Mouse (Mus musculus) G1E-ER4 (cell line): ENCODE measurements around the gene Wdr61. TPM values are rescaled to one million over a fixed set of nuclear protein-coding genes. Genes with fewer than 3 reads are reported as not detected.

ENCODE experiments used
- GATA1 ChIP-seq: IDR thresholded peaks from one replicate; pipeline ENCODE4 v1.8.0; 2012; ENCODE audit warnings: low read length, inconsistent platforms
- polyA plus RNA-seq: library from polyadenylated mRNA; stranded (reverse); fragments of >175 nt; gene quantifications from 2 replicates; pipeline ENCODE4 v1.2.3, GENCODE M21; 2012

The Wdr61 gene
- polyA plus RNA-seq, result 8.2 and 33.6 TPM in 2 replicates

DNA sequence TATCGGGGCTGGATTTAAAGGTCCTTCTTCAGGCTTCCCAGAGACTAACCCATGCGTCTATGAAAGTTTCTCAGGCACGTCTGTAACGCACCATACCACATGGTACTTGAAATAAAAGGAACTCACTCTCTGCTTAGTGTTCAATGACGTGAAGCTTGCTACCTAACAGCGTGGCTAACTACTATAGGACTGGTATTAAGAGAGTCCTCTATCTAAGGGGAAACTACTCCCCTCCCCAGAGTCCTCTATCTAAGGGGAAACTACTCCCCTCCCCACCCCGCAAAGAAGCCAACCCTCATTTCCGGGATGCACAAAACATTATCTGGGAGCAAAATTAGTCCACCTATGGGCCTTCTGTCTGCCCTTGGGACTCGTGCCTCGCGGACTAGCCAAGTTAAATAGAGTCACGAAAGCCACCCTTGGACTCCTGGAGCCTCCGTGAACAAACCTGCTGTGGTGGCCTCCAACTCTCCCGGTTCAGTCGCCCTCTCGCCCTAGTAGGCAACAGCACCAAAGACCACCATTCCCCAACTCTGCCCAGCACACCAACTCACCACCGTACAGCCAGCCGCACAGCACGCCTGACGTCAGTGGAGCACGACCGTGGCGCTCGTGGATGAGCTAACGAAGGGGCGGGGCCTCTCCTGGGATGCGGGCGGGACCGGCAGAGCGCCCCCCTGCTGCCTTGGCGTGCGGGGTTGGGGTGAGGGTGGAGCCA is at the start of gene Wdr61:
TSS of gene Wdr61 (minus strand) at position 599 of the 718 bp plus-strand sequence.
- no peak for TF ChIP-seq GATA1

- TF ChIP-seq GATA1, result no peak
Measured at GRCm38 (mm10) chr9:54784003-54784402, 49.7 kb upstream of the Wdr61 start.

- TF ChIP-seq GATA1, result no peak
Measured at GRCm38 (mm10) chr9:54782504-54782903, 48.2 kb upstream of the Wdr61 start.

DNA sequence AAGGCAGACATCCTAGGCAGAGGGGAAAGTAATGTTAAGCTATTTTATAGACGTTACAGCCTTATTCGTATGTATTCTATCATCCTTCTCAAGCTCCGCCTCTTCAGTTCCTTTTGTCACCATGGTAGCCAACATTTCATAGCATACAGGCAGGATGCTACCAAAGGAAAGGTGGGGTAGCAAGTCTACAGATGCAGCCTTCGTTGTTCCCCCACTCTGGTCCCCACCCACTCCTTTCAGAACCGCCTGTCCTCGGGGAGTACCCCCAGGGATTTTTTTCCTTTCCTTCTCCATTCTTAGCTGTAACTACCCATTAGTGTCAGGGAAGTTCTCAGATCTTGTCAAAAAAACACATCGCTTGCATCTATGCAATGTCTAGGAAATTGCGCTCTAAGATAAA is 45.0 kb upstream of the Wdr61 start:
- no peak for TF ChIP-seq GATA1

- TF ChIP-seq GATA1, result no peak
Measured at GRCm38 (mm10) chr9:54776451-54776982, 42.2 kb upstream of the Wdr61 start.

- TF ChIP-seq GATA1, result no peak
Measured at GRCm38 (mm10) chr9:54770140-54770780, 35.9 kb upstream of the Wdr61 start.

DNA sequence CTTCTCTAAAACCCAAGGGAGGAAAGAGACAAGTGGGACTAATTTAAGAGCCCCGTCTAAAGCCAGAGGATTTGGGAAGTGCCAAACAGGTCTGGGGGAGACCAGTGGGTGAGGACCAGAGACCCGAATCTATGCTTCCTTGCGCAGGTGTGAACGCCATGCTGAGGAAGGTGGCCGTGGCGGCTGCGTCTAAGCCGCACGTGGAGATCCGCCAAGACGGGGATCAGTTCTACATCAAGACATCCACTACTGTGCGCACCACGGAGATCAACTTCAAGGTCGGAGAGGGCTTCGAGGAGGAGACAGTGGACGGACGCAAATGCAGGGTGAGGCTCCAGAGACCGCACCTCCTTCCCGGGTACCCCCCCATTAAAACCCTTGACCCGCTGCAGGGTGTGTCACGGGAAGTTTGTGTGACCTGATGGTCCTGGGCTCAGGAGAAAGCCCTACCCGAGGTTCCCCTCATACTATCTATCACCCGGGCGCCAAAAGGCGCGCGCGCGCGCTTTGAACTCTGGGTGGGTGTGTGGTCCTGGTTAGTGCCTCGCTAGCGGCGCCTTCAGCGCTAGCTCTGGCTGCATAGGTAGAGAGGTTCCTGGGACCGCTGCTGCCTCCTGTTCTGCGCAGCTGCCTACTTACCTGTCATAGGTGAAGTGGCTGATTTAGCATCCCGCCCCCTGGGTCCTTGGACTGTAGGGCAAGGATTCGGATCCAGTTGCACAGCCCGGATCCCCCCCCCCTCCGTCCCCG is 31.2 kb upstream of the Wdr61 start:
- TF ChIP-seq GATA1, result no peak

GRCm38 (mm10) chr9:54764561-54765217 is 30.4 kb upstream of the Wdr61 start, which contains the start of gene Crabp1:
Gene Crabp1, plus strand, starts transcription at chr9:54764748.
- TF ChIP-seq GATA1, result no peak

- TF ChIP-seq GATA1, result no peak
Measured at GRCm38 (mm10) chr9:54764091-54764490, 29.8 kb upstream of the Wdr61 start.

GRCm38 (mm10) chr9:54759592-54759991 is 25.3 kb upstream of the Wdr61 start:
- no peak for TF ChIP-seq GATA1

- no peak for TF ChIP-seq GATA1
Measured at GRCm38 (mm10) chr9:54752944-54753295, 18.6 kb upstream of the Wdr61 start.

- no peak for TF ChIP-seq GATA1
Measured at GRCm38 (mm10) chr9:54752201-54752943, 18.1 kb upstream of the Wdr61 start.

DNA sequence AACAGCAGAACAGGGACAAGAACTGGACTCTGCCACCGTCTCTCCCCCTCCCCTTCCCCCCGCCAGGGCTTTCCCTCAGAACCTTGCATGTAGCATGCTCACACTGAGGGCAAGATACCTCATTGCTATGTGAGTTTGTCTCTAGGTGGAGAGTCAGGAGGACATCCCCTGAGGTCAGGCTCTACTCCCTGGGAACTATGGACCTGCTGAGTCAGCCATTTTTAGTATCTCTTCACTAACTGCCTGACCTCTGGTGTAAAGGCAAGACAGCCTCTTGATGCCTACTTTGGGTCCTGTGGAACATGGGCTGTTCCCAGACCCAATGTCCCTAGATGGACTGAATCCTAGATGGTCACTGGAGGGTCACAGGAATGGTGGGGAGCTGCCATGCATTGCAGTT is 17.4 kb upstream of the Wdr61 start:
- TF ChIP-seq GATA1, result no peak

GRCm38 (mm10) chr9:54750215-54750981 is 16.1 kb upstream of the Wdr61 start:
- TF ChIP-seq GATA1, result no peak
